Mouse (Mus musculus) liver, adult 2 months (tissue): ENCODE results near the gene Ces3b.
A peak's percentile ranks its signal among the peaks of the same experiment; 100 is the strongest.

Experiments
- CTCF ChIP-seq: fragments of 200-500 bp; IDR thresholded peaks from 2 replicates; pipeline ENCODE4 v1.5.1; 2011; ENCODE audit warnings: low read depth, low read length, control low read depth
- POLR2A ChIP-seq: fragments of 200-500 bp; IDR thresholded peaks from 2 replicates; pipeline ENCODE4 v1.6.1; 2011; ENCODE audit warnings: low read length, control low read depth; ENCODE audit not compliant: insufficient read depth; ENCODE audit errors: extremely low read depth

- TF ChIP-seq CTCF (no peak), POLR2A (0 out of 2 replicates have a peak, but pooled peaks have one; percentile 12)
Measured at GRCm38 (mm10) chr8:105088581-105088980, 5.0 kb downstream of the Ces3b start.
